Mouse (Mus musculus) limb, embryonic 12.5 days (tissue): Measurements from ENCODE around the gene Klf13. TPM values are rescaled to one million over a fixed set of nuclear protein-coding genes. Genes with fewer than 3 reads are reported as not detected.

Experiments
- ATAC-seq: fragments of 200-750 bp; cut with Nextera tagmentation; 2 replicates; pipeline ENCODE4 v1.8.0; 2017; ENCODE audit warnings: low read depth, moderate TSS enrichment; ENCODE audit not compliant: insufficient number of reproducible peaks, insufficient read depth, low FRiP score, low TSS enrichment
- H3K27ac ChIP-seq: fragments of 300-500 bp; sonication (generic); 2 replicates; pipeline ENCODE4 v1.5.1; 2016; ENCODE audit warnings: mild to moderate bottlenecking, moderate library complexity
- H3K27me3 ChIP-seq: fragments of 300-500 bp; sonication (generic); 2 replicates; pipeline ENCODE4 v1.6.1; 2016; ENCODE audit warnings: mild to moderate bottlenecking, moderate library complexity
- H3K36me3 ChIP-seq: fragments of 300-500 bp; sonication (generic); 2 replicates; pipeline ENCODE4 v1.6.1; 2016; ENCODE audit warnings: mild to moderate bottlenecking, moderate library complexity
- H3K4me1 ChIP-seq: fragments of 300-500 bp; sonication (generic); replicated peaks from 2 replicates; pipeline ENCODE4 v1.6.1; 2016
- H3K4me2 ChIP-seq: fragments of 300-500 bp; sonication (generic); 2 replicates; pipeline ENCODE4 v1.6.1; 2016; ENCODE audit warnings: mild to moderate bottlenecking, moderate library complexity
- H3K4me3 ChIP-seq: fragments of 300-500 bp; sonication (generic); replicated peaks from 2 replicates; pipeline ENCODE4 v1.5.1; 2016; ENCODE audit warnings: mild to moderate bottlenecking
- H3K9ac ChIP-seq: fragments of 300-500 bp; sonication (generic); replicated peaks from 2 replicates; pipeline ENCODE4 v1.6.1; 2016; ENCODE audit warnings: mild to moderate bottlenecking, moderate library complexity
- H3K9me3 ChIP-seq: fragments of 300-500 bp; sonication (generic); 2 replicates; pipeline ENCODE4 v1.6.1; 2016; ENCODE audit warnings: mild to moderate bottlenecking, moderate library complexity
- WGBS: fragments of 180-500 bp; shearing (Covaris S2); methylation state at CpG from one replicate; pipeline ENCODE4 v1.1.7; 2016; 5-methylcytosine and 5-hydroxymethylcytosine counted together
- polyA plus RNA-seq: library from polyadenylated mRNA; unstranded; fragments of >200 nt; fragmentation: Nextera tagmentation; extraction: Ambion mirVana; gene quantifications from 2 replicates; pipeline ENCODE4 v1.2.1, GENCODE M21; 2016

Gene Klf13
- 16.9 and 17.0 TPM in 2 replicates for polyA plus RNA-seq

DNA sequence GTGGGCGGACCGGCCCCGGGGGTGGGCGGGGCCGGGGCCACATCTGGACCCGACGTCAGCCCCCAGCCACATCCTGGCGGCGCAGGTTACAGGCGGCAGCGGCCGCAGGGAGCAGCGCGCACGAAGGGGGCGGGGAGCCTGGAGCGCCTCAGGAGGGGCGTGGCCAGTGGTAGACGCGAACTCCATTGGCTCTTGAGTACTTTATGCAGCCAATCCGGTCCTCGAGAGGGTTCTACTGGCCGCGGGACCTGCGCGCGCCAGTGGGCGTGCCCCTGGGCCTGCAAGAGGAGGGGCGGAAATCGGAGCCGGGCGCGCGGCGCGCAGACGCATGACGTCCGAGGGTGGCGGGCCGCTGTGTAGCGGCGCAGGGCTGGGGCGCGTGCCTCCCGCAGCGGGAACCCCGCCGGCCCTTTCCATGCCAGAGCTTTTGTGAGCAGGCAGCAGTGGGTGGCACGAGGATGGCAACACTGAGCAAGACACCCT lies at the start of gene Klf13:
TSS of gene Klf13 (minus strand) at position 2 of the 483 bp plus-strand sequence.
- Histone ChIP-seq H3K9me3 (no peaks in the 10 kb centered on the region), H3K4me1 (peaks cover 24% of the 10 kb centered on the region), H3K27ac (peak within 1 kb of the TSS; percentile 94), H3K9ac (peak within 1 kb of the TSS; percentile 83), H3K4me2 (peak within 1 kb of the TSS; percentile 92), H3K4me3 (peak within 1 kb of the TSS; percentile 81), H3K27me3 (no peaks in the 10 kb centered on the region; the same call in 1 of the 2 replicates), H3K36me3 (no peaks in the 10 kb centered on the region)
- peak; percentile 93 for ATAC-seq
- 1% methylated on average over 47 of the region's 50 CpGs for WGBS

DNA sequence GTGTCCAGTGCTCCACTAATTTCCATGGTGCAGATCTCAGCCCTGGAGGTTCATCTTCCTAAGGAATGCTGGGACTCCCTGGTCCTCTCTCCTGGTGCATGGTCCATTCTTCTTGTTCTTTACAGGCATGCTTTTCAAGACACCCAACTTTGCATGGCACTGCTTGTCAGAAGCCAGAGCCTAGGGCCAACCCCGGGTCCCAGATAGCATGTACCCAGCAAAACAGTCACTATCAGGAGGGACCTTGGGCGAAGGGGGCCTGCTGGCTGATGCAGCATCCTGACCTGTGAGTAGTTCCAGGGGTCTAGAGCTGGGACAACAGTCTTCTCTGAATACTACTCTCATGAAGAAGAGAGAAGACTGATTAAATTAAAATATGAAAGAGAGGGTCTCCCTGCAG lies 49.7 kb upstream of the Klf13 start:
- no peaks in the 10 kb centered on the region for H3K36me3 ChIP-seq
- H3K4me1 ChIP-seq, result peaks cover 16% of the 10 kb centered on the region
- no peaks in the 10 kb centered on the region for H3K9me3 ChIP-seq
- H3K9ac ChIP-seq, result no peak overlapping the region
- H3K27me3 ChIP-seq, result no peaks in the 10 kb centered on the region
- WGBS, result 88% methylated on average over 2 of the region's 2 CpGs
- H3K4me2 ChIP-seq, result no peak overlapping the region
- ATAC-seq, result no peak
- no peak overlapping the region for H3K4me3 ChIP-seq
- H3K27ac ChIP-seq, result no peak overlapping the region

DNA sequence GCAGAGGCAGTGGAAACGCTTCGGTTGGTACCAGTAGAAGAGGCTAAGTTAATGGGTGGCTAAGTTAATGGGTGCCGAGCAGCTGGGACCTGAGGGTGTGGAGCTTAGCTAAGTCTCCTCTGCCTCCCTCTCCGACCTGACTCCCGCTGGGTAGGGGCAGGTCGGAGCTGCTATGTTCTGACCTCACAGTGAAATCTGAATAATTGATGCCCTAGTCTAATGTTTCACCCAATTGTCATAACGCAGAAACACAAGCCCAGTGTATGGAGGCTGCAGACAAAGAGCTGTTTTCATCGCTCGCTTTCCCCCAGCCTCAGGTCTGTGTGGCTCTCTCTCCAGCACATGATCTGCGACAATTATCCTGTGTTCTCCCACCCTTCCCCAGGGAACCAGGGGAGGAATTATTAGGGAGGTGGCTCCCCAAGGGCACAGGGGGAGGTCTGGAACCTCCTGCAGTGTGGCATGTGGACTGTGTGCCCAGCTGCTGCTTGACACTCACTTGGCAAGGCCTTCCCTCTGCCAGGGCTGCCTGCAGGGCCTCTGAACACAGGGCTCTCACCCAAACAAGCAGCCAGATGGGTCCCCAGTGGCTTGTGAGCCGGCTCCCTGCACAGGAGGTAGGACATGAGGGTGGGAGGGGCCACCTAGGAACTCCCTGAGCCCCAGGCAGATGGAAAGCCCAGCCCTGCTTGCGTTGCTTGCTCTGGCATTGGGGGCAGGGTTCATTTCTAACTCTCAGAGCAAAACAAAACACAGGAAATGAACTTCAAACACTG lies 47.9 kb upstream of the Klf13 start:
- Histone ChIP-seq H3K9ac (no peak overlapping the region), H3K4me2 (no peak overlapping the region), H3K27me3 (no peaks in the 10 kb centered on the region), H3K27ac (peak overlapping the region; percentile 84), H3K36me3 (no peaks in the 10 kb centered on the region), H3K4me3 (no peak overlapping the region), H3K4me1 (peaks cover 16% of the 10 kb centered on the region), H3K9me3 (no peaks in the 10 kb centered on the region)
- 39% methylated on average over 12 of the region's 12 CpGs for WGBS
- peak; percentile 58; the same call in 1 of the 2 replicates for ATAC-seq

DNA sequence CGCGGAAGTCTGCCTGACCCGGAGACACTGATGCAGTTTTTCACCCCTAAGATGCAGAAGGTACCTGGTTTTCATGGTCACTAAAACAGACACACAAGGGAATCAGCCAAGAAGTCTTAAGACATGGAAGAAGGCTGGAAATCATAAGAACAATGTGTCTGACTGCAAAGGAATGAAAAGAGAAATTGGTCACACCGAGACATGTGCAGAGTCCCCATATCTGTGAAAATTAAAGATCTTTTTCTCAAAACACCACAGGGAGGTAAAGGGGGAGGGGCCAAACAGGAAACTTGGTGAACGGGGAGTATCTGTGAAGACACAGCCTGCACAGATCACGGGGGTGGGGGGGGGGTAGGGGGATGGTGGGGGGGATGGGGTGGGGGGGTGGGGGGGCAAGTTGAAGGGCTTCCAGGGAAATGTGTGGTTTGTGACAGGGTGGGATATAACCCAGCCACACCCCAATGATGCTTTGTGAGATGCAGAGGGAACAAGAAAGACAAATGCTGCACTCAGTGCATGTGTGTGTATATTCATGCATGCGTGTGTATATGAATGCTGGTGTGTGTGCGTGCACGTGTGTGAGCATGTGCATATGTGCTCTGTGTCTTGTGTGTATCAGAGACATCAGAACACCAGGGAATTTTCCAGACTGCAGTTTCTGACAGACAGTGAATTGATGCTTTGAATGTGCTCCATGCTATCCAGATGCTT lies 47.1 kb upstream of the Klf13 start:
- WGBS, result 75% methylated on average over 9 of the region's 9 CpGs
- Histone ChIP-seq H3K4me1 (peaks cover 16% of the 10 kb centered on the region), H3K9me3 (no peaks in the 10 kb centered on the region), H3K36me3 (no peaks in the 10 kb centered on the region), H3K4me3 (no peak overlapping the region), H3K4me2 (no peak overlapping the region), H3K27me3 (no peaks in the 10 kb centered on the region), H3K27ac (peak overlapping the region; percentile 84), H3K9ac (no peak overlapping the region)
- ATAC-seq, result no peak

DNA sequence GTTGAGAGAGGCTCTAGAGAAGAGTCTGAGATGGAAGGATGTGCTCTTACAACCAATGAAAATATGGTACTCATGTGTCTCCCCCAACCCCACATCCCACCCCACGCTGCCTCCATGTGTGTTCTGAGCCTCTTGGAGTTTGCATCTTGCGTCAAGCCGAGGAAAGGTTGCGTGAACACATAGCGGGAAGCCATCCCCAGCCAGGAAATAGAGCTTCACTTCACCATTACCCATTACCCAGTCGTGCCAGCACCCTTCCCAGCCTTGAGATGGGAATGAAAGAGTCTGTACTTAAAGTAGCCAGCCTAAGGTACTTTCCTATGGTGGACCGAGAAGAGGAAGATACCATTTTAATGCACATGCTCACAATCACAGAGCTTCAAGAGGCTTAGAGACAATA lies 46.6 kb upstream of the Klf13 start:
- Histone ChIP-seq H3K27me3 (no peaks in the 10 kb centered on the region), H3K4me1 (peaks cover 16% of the 10 kb centered on the region), H3K9me3 (no peaks in the 10 kb centered on the region), H3K4me3 (no peak overlapping the region), H3K36me3 (no peaks in the 10 kb centered on the region), H3K9ac (no peak overlapping the region), H3K4me2 (no peak overlapping the region), H3K27ac (no peak overlapping the region)
- WGBS, result 91% methylated on average over 7 of the region's 7 CpGs
- ATAC-seq, result no peak

DNA sequence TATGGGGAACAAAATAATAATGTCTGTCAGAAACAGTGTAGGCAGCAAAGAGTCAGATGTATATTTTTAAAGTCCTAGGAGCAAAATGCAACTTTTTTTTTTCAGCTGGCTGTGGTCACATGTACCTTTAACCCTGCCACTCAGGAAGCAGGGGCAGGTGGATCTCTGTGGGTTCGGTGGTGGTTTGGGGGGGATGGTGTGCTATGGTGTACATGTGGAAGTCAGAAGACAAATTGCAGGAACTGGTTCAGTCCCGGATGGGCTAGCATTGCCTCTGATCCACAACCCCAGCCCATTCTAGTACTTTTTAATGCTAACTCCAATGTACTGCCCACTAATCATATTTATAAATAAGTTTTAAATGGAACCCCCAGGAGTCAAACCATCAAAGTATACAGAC lies 45.6 kb upstream of the Klf13 start:
- peaks cover 16% of the 10 kb centered on the region for H3K4me1 ChIP-seq
- H3K4me3 ChIP-seq, result no peak overlapping the region
- ATAC-seq, result no peak
- H3K9ac ChIP-seq, result no peak overlapping the region
- H3K4me2 ChIP-seq, result no peak overlapping the region
- no peaks in the 10 kb centered on the region for H3K9me3 ChIP-seq
- no peaks in the 10 kb centered on the region for H3K36me3 ChIP-seq
- no peaks in the 10 kb centered on the region for H3K27me3 ChIP-seq
- 84% methylated on average over 2 of the region's 2 CpGs for WGBS
- H3K27ac ChIP-seq, result no peak overlapping the region

DNA sequence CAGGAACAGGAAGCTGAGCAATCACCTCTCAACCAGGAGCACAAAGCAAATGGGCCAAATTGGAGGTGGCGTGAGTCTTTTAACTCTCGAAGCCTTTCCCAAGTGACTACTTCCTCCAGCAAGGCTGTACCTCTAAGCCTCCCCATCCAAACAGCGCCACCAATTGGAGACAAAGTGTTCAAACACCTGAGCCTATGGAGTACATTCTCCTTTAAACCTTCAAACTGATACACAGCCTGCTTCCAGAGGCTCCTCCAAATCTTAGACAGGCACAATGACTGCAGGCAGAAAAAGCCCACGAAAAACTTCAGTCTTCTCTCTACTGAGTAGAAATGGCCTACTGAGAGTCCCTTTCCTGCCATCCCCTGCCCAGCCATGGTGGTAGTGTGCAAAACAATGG lies 38.9 kb upstream of the Klf13 start:
- 0 out of 2 replicates have a peak, but pooled peaks cover 4% of the 10 kb centered on the region for H3K9me3 ChIP-seq
- H3K4me2 ChIP-seq, result no peak overlapping the region
- no peaks in the 10 kb centered on the region for H3K27me3 ChIP-seq
- H3K9ac ChIP-seq, result no peak overlapping the region
- 86% methylated on average over 4 of the region's 4 CpGs for WGBS
- H3K4me1 ChIP-seq, result no peaks in the 10 kb centered on the region
- H3K4me3 ChIP-seq, result no peak overlapping the region
- H3K36me3 ChIP-seq, result no peaks in the 10 kb centered on the region
- no peak for ATAC-seq
- H3K27ac ChIP-seq, result no peak overlapping the region

DNA sequence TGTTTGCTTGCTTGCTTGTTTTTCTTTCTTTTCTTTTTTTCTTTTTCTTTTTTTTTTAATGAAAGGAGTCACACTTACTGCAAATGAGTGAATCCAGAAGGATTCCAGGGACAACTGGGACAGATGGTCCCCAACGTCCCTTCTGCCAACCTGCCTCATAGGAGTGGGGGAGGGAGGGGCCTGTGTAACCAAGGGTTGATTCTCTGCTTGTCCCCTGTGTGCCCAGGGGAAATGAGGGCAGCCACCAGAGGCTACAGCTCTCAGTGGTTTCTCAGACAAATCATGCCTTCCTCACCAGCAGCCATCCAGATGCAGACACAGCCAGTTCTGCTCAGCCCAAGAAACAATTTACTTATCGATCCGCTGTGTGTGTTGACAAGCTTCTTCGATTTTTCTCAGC lies 32.3 kb upstream of the Klf13 start:
- ATAC-seq, result no peak
- Histone ChIP-seq H3K4me1 (peaks cover 7% of the 10 kb centered on the region; the same call in 1 of the 2 replicates), H3K4me3 (no peak overlapping the region), H3K4me2 (no peak overlapping the region), H3K9me3 (no peaks in the 10 kb centered on the region), H3K9ac (no peak overlapping the region), H3K27ac (no peak overlapping the region), H3K36me3 (no peaks in the 10 kb centered on the region), H3K27me3 (no peaks in the 10 kb centered on the region)
- 73% methylated on average over 4 of the region's 4 CpGs for WGBS

DNA sequence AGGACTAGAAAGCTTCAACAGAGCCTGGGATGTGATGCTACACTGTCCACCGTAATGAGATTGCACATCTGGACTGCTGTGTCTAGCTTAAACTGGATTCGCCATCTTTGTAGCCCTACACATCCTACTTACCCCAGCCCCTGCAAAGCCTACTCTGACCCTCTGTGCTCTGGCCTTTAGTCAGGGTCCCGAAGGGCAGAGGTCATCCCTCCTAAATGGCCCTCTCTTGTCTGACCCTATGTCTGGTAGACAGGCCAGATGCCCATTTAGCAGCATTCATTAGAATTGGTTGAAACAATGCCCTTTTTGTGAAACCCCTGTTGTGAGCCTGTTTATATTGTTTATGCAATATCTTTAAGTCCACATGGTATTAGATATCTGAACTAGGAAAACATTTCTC lies 31.2 kb upstream of the Klf13 start:
- WGBS, result 58% methylated on average over 3 of the region's 3 CpGs
- H3K4me3 ChIP-seq, result no peak overlapping the region
- no peaks in the 10 kb centered on the region for H3K9me3 ChIP-seq
- H3K27me3 ChIP-seq, result no peaks in the 10 kb centered on the region
- H3K36me3 ChIP-seq, result no peaks in the 10 kb centered on the region
- no peak overlapping the region for H3K9ac ChIP-seq
- no peak overlapping the region for H3K4me2 ChIP-seq
- H3K27ac ChIP-seq, result no peak overlapping the region
- peaks cover 18% of the 10 kb centered on the region for H3K4me1 ChIP-seq
- no peak for ATAC-seq

DNA sequence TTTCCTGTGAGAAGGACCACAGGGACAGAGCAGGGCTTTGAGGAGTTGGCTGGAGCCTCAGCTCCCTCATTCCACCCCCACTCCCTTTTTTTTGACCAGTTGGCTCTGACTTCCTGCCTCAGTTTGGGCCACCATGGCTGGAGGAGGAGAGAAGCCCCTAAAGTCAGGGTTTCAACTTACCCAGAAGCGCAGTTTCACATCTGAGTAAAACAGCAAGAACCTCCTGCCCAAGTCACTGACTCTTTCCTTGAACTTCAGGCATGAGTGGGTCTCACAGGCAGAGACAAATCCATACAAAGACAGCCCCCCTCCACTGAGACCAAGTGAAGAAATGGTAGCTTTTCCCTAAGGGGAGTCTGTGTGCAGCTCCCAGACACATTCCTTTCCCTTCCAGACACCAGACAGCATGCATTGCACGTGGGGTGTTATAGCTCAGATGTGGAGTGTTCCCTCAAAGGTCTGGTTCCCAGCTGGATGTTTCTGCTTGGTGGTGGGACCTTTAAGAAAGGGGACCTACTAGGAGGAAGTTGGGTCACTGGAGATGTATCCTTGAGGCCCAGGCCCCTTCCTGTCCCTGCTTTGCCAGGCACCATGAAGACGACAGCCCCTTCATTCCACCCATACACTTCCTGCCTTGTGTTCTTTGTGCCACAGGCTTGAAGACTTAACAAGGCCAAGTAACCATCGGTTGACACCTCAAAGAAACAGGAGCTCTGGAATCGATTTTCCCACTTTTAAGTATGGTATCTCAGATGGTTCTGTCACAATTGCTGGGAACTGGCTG lies 27.1 kb upstream of the Klf13 start:
- Histone ChIP-seq H3K4me3 (no peak overlapping the region), H3K36me3 (no peaks in the 10 kb centered on the region), H3K27me3 (no peaks in the 10 kb centered on the region), H3K4me2 (no peak overlapping the region), H3K9ac (no peak overlapping the region), H3K4me1 (peaks cover 15% of the 10 kb centered on the region), H3K27ac (0 out of 2 replicates have a peak overlapping the region, but pooled peaks have one; percentile 12), H3K9me3 (no peaks in the 10 kb centered on the region)
- WGBS, result 62% methylated on average over 5 of the region's 5 CpGs
- no peak for ATAC-seq

DNA sequence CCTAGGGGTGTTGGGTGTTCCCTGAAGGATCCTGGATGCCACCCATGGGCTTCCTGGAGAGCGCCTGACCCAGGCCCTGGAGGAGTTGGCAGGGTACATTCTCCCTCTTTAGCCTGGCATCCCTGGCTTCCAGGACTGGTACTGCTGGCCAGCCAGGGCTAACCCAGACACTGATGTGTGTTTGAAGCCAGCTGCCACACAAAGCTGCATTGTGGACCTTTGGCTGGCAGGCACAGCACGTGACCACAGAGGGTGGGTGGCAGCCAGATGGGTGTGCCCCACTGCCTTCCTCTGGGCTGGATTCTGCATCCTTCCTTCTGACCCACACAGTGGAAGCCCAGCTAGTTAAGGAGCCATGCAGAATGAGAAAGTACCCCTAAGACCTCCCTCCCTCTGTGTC lies 26.4 kb upstream of the Klf13 start:
- no peak overlapping the region for H3K9ac ChIP-seq
- no peaks in the 10 kb centered on the region for H3K27me3 ChIP-seq
- peak overlapping the region; percentile 12; the same call in 1 of the 2 replicates for H3K27ac ChIP-seq
- ATAC-seq, result 0 out of 2 replicates have a peak, but pooled peaks have one; percentile 28
- peaks cover 15% of the 10 kb centered on the region for H3K4me1 ChIP-seq
- H3K4me3 ChIP-seq, result no peak overlapping the region
- no peaks in the 10 kb centered on the region for H3K36me3 ChIP-seq
- WGBS, result 78% methylated on average over 2 of the region's 2 CpGs
- no peak overlapping the region for H3K4me2 ChIP-seq
- no peaks in the 10 kb centered on the region for H3K9me3 ChIP-seq
